Mouse (Mus musculus) erythroblast, embryonic 14.5 days (primary cell): ENCODE results near the gene Prmt8. TPM values are rescaled to one million over a fixed set of nuclear protein-coding genes. Genes with fewer than 3 reads are reported as not detected.

Experiments
- H3K27me3 ChIP-seq: 2 replicates; pipeline ENCODE4 v1.6.1; 2012; ENCODE audit warnings: inconsistent platforms; ENCODE audit not compliant: control insufficient read depth
- H3K36me3 ChIP-seq: 2 replicates; pipeline ENCODE4 v1.6.1; 2012; ENCODE audit warnings: mild to moderate bottlenecking, inconsistent platforms; ENCODE audit not compliant: control insufficient read depth
- H3K4me1 ChIP-seq: 2 replicates; pipeline ENCODE4 v1.6.1; 2012; ENCODE audit warnings: inconsistent platforms; ENCODE audit not compliant: control insufficient read depth
- H3K4me3 ChIP-seq: replicated peaks from 2 replicates; pipeline ENCODE3; 2012; ENCODE audit warnings: moderate library complexity, mild to moderate bottlenecking, inconsistent platforms
- H3K9me3 ChIP-seq: 2 replicates; pipeline ENCODE4 v1.6.1; 2012; ENCODE audit warnings: low read length, inconsistent platforms, mixed read lengths; ENCODE audit not compliant: control insufficient read depth
- GATA1 ChIP-seq: IDR thresholded peaks from 2 replicates; pipeline ENCODE4 v1.6.1; 2012; ENCODE audit warnings: low read length, inconsistent platforms, mixed read lengths
- TAL1 ChIP-seq: IDR thresholded peaks from 3 replicates; pipeline ENCODE4 v1.6.1; 2012; ENCODE audit warnings: low read length, inconsistent platforms, mixed read lengths
- polyA plus RNA-seq: library from polyadenylated mRNA; stranded (reverse); fragments of >175 nt; gene quantifications from 2 replicates; pipeline ENCODE4 v1.2.3, GENCODE M21; 2012

Gene Prmt8
- polyA plus RNA-seq, 1 experiment, result not detected

GRCm38 (mm10) chr6:127748793-127749192, 20.5 kb downstream of the Prmt8 start:
- TF ChIP-seq GATA1 (no peak), TAL1 (no peak)
- no peaks in the 10 kb centered on the region for H3K27me3 ChIP-seq

DNA sequence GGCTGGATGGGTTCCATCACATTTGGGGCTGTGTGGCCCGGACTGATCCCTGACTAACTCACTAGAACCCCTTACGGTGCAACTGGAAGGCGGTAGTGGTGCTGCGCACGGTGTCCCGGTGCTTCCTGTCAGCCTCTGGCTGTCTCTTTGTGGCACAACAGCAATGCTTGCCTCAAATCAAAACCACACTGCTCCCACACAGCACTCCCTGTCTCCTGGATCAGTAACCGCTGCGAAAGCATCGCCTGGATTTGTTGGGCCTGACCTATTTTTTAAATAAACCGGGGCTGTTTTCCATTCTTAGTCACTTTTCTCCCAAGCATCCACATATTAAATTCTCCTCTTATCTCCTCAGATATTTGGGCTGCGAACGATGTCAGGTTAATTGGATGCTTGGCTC, 27.0 kb downstream of the Prmt8 start:
- Histone ChIP-seq H3K27me3 (no peaks in the 10 kb centered on the region), H3K36me3 (no peaks in the 10 kb centered on the region), H3K4me3 (no peak overlapping the region), H3K4me1 (no peaks in the 10 kb centered on the region), H3K9me3 (no peaks in the 10 kb centered on the region)
- no peak for TF ChIP-seq GATA1
- no peak for TF ChIP-seq TAL1

More at GRCm38 (mm10) chr6:127748793-127749192, 20.5 kb downstream of the Prmt8 start:
- no peaks in the 10 kb centered on the region for H3K4me1 ChIP-seq
- H3K36me3 ChIP-seq, result no peaks in the 10 kb centered on the region
- no peaks in the 10 kb centered on the region for H3K9me3 ChIP-seq
- no peak overlapping the region for H3K4me3 ChIP-seq

- Histone ChIP-seq H3K4me3 (no peak overlapping the region), H3K36me3 (no peaks in the 10 kb centered on the region), H3K9me3 (no peaks in the 10 kb centered on the region), H3K4me1 (no peaks in the 10 kb centered on the region), H3K27me3 (no peaks in the 10 kb centered on the region)
- TF ChIP-seq GATA1, result no peak
- TF ChIP-seq TAL1, result no peak
Measured at GRCm38 (mm10) chr6:127741162-127741561, 28.1 kb downstream of the Prmt8 start.

GRCm38 (mm10) chr6:127740711-127741110, 28.6 kb downstream of the Prmt8 start:
- Histone ChIP-seq H3K27me3 (no peaks in the 10 kb centered on the region), H3K4me1 (no peaks in the 10 kb centered on the region), H3K9me3 (no peaks in the 10 kb centered on the region), H3K36me3 (no peaks in the 10 kb centered on the region), H3K4me3 (no peak overlapping the region)
- TF ChIP-seq GATA1 (no peak), TAL1 (no peak)

GRCm38 (mm10) chr6:127739921-127740320, 29.4 kb downstream of the Prmt8 start:
- Histone ChIP-seq H3K27me3 (no peaks in the 10 kb centered on the region), H3K4me1 (no peaks in the 10 kb centered on the region), H3K9me3 (no peaks in the 10 kb centered on the region), H3K36me3 (no peaks in the 10 kb centered on the region), H3K4me3 (no peak overlapping the region)
- no peak for TF ChIP-seq GATA1
- no peak for TF ChIP-seq TAL1

DNA sequence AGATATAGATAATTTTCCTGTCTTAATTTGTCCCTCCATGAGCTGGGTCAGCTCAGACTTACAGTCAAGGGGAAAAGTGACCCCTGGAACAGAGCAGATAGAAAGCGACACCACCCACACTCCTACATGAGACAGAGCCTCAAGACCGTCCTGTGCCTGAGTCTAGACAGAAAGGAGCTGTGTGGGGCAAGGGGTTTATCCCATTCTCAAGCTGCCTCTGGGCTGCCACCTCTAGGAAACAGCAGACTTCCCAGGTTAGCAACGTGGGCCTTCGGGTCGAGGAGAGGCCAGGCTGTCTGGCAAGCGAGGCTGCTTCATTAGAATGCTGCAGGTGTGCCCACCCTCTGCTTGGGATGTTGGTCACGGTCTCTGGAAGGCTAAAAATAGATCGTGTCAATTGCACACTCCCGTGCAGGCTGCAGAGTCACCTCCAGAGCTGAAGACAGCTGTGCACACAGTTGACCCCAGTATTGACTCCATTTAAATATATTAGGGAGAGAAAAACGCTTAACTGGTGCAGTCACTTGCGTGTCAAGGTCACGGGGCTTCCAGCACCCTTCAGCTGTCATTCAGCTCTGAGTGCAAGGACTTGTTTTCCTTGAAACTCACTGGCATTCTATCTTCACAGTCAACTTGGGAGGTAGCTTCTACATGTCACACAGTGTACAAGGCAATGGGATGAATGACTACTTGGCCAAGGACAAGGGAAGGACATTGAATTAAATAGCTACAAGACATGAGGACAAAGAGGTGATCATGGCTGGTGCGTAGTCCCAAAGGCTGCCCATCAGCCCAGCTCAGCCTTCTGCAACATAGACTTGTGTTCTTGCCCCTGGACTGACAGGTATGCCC, 33.9 kb downstream of the Prmt8 start:
- H3K27me3 ChIP-seq, result no peaks in the 10 kb centered on the region
- H3K36me3 ChIP-seq, result no peaks in the 10 kb centered on the region
- no peak overlapping the region for H3K4me3 ChIP-seq
- no peaks in the 10 kb centered on the region for H3K4me1 ChIP-seq
- TF ChIP-seq TAL1, result no peak
- no peak for TF ChIP-seq GATA1
- no peaks in the 10 kb centered on the region for H3K9me3 ChIP-seq

DNA sequence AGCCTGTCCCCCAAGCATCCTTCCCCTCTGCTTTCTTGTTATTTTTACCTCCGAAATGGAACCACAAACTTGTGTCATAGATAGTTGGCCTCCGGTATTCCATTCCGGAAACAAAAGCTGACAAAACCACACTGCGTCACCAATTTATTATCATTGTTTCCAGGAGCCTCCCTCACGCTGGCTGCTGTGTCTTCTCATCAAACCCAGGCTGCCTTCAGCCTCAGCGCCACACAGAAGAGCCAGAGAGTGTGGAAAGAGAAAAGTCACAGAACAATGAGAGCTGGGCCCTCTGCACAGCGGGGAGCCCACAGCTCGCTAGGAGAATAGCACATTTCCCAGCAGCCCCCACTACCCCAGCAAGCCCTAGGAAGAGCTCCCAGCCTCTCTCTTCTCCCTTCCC, 46.1 kb downstream of the Prmt8 start:
- Histone ChIP-seq H3K36me3 (no peaks in the 10 kb centered on the region), H3K27me3 (no peaks in the 10 kb centered on the region), H3K9me3 (no peaks in the 10 kb centered on the region), H3K4me1 (no peaks in the 10 kb centered on the region), H3K4me3 (no peak overlapping the region)
- TF ChIP-seq GATA1 (no peak), TAL1 (no peak)

- Histone ChIP-seq H3K27me3 (no peaks in the 10 kb centered on the region), H3K4me1 (no peaks in the 10 kb centered on the region), H3K4me3 (no peak overlapping the region), H3K9me3 (no peaks in the 10 kb centered on the region), H3K36me3 (no peaks in the 10 kb centered on the region)
- TF ChIP-seq GATA1 (no peak), TAL1 (no peak)
Measured at GRCm38 (mm10) chr6:127719875-127720274, 49.4 kb downstream of the Prmt8 start.

- no peak overlapping the region for H3K4me3 ChIP-seq
- H3K27me3 ChIP-seq, result no peaks in the 10 kb centered on the region
Measured at GRCm38 (mm10) chr6:127717239-127718137, 51.8 kb downstream of the Prmt8 start.

More at GRCm38 (mm10) chr6:127717239-127718137, 51.8 kb downstream of the Prmt8 start:
- H3K4me1 ChIP-seq, result no peaks in the 10 kb centered on the region
- no peaks in the 10 kb centered on the region for H3K9me3 ChIP-seq
- TF ChIP-seq TAL1 (no peak), GATA1 (no peak)
- no peaks in the 10 kb centered on the region for H3K36me3 ChIP-seq
